Mouse (Mus musculus) thymus, postnatal 0 days (tissue): ENCODE data around the gene Scap. TPM values are rescaled to one million over a fixed set of nuclear protein-coding genes. Genes with fewer than 3 reads are reported as not detected.
"Not testable (repeated sequence)": the region's sequence is repeated elsewhere in the genome, so short reads cannot be mapped to it uniquely, and the experiment has no call there.

Source experiments
- DNase-seq: peaks from one replicate; pipeline ENCODE4 v3.0.0-alpha.2; 2015; ENCODE audit warnings: low spot score
- polyA plus RNA-seq: library from polyadenylated mRNA; unstranded; fragments of >200 nt; fragmentation: Nextera tagmentation; extraction: Ambion mirVana; gene quantifications from 2 replicates; pipeline ENCODE4 v1.2.1, GENCODE M21; 2015

Scap gene
- polyA plus RNA-seq, 1 experiment from 2014 or later, result 33.9 TPM

- no peak for DNase-seq
These were observed 48.2 kb downstream of the Scap start for GRCm38 (mm10) chr9:110381292-110381691.

GRCm38 (mm10) chr9:110384369-110384929 is 51.4 kb downstream of the Scap start:
- DNase-seq, result no peak

- DNase-seq, result no peak
These were observed 54.9 kb downstream of the Scap start for GRCm38 (mm10) chr9:110388011-110388410.

- no peak for DNase-seq
These were observed 57.8 kb downstream of the Scap start for GRCm38 (mm10) chr9:110390843-110391242.

- DNase-seq, result no peak
These were observed 60.2 kb downstream of the Scap start for GRCm38 (mm10) chr9:110393295-110393694.

GRCm38 (mm10) chr9:110400650-110401049 is 67.6 kb downstream of the Scap start:
- DNase-seq, result no peak

GRCm38 (mm10) chr9:110402731-110403130 is 69.6 kb downstream of the Scap start:
- DNase-seq, result no peak

- not testable (repeated sequence) for DNase-seq
These were observed 70.2 kb downstream of the Scap start for GRCm38 (mm10) chr9:110403240-110403639.

- peak; percentile 21 for DNase-seq
These were observed 74.4 kb downstream of the Scap start for GRCm38 (mm10) chr9:110407311-110408098.

- DNase-seq, result peak; percentile 98
These were observed 75.1 kb downstream of the Scap start, which contains the start of gene Ptpn23 for GRCm38 (mm10) chr9:110408099-110408773. Gene Ptpn23 (minus strand): TSS chr9:110408213.

GRCm38 (mm10) chr9:110410908-110411887 is 78.1 kb downstream of the Scap start:
- DNase-seq, result peak; percentile 78

- DNase-seq, result no peak
These were observed 79.8 kb downstream of the Scap start for GRCm38 (mm10) chr9:110412926-110413325.

GRCm38 (mm10) chr9:110413785-110414184 is 80.7 kb downstream of the Scap start:
- no peak for DNase-seq

- DNase-seq, result no peak
These were observed 86.5 kb downstream of the Scap start, which contains the start of gene Ngp for GRCm38 (mm10) chr9:110419511-110420112. Gene Ngp (plus strand): TSS chr9:110419747.

- DNase-seq, result no peak
These were observed 98.2 kb downstream of the Scap start for GRCm38 (mm10) chr9:110431241-110431640.

- no peak for DNase-seq
These were observed 100.0 kb downstream of the Scap start for GRCm38 (mm10) chr9:110433045-110433444.
